Mouse (Mus musculus): ENCODE data around the gene Ddn. TPM values are rescaled to one million over a fixed set of nuclear protein-coding genes. Genes with fewer than 3 reads are reported as not detected.

Ddn gene
- polyA plus RNA-seq, 1 experiment from 2014 or later = 2.6 TPM

- Histone ChIP-seq H3K4me3 (ENCODE audit: low read length) (peak overlapping the region; percentile 26), H3K4me1 (ENCODE audit: insufficient read depth, low read length) (peaks cover 29% of the 10 kb centered on the region), H3K4me2 (replicated peaks; ENCODE audit: low read depth, low read length) (peak overlapping the region; percentile 42), H3K36me3 (ENCODE audit: insufficient read depth, low read length) (no peaks in the 10 kb centered on the region), H3K27ac (ENCODE audit: low read length) (no peak overlapping the region), H3K9me3 (ENCODE audit: low read length) (no peaks in the 10 kb centered on the region), H3K27me3 (ENCODE audit: insufficient read depth, low read length) (peaks cover 87% of the 10 kb centered on the region), H3K9ac (replicated peaks; ENCODE audit: low read length) (no peak overlapping the region)
- ATAC-seq (ENCODE audit: low FRiP score, low TSS enrichment) = no peak
- WGBS = under 1% methylated on average over 23 of the region's 23 CpGs
Measured at GRCm38 (mm10) chr15:98790761-98791160, 18.5 kb downstream of the Ddn start.

DNA sequence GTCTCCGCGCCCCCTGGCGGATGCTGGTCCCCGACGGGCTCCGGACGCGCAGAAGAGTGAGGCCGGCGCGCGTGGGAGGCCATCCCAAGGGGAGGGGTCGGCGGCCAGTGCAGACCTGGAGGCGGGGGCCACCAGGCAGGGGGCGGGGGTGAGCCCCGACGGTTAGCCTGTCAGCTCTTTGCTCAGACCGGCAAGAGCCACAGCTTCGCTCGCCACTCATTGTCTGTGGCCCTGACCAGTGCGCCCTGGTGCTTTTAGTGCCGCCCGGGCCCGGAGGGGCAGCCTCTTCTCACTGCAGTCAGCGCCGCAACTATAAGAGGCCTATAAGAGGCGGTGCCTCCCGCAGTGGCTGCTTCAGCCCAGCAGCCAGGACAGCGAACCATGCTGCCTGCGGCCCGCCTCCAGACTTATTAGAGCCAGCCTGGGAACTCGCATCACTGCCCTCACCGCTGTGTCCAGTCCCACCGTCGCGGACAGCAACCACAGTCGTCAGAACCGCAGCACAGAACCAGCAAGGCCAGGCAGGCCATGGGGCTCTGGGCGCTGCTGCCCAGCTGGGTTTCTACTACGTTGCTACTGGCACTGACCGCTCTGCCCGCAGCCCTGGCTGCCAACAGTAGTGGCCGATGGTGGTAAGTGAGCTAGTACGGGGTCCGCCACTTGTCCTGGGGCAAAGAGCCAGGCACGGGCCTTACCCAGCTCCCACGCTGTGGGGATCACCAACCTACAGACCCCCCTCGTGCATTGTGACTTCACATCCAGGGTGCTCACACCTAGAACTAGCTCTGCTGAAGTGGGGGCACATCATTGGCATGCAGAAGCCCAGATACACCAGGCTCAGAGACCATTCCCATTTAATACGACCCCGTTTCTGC lies 19.4 kb downstream of the Ddn start, which contains the start of gene Wnt1:
Gene Wnt1 (plus strand): TSS at position 197 of the 875 bp plus-strand sequence.
- 3% methylated on average over 43 of the region's 51 CpGs for WGBS
- Histone ChIP-seq H3K4me2 (replicated peaks; ENCODE audit: low read depth, low read length) (peak within 1 kb of the TSS; percentile 42), H3K27me3 (ENCODE audit: insufficient read depth, low read length) (peaks cover 85% of the 10 kb centered on the region), H3K36me3 (ENCODE audit: insufficient read depth, low read length) (no peaks in the 10 kb centered on the region), H3K9me3 (ENCODE audit: low read length) (no peaks in the 10 kb centered on the region), H3K9ac (replicated peaks; ENCODE audit: low read length) (no peak within 1 kb of the TSS), H3K27ac (ENCODE audit: low read length) (no peak within 1 kb of the TSS), H3K4me1 (ENCODE audit: insufficient read depth, low read length) (peaks cover 29% of the 10 kb centered on the region), H3K4me3 (ENCODE audit: low read length) (peak within 1 kb of the TSS; percentile 26)
- ATAC-seq (ENCODE audit: low FRiP score, low TSS enrichment) = peak; percentile 54; the same call in 1 of the 2 replicates

- Histone ChIP-seq H3K36me3 (ENCODE audit: insufficient read depth, low read length) (no peaks in the 10 kb centered on the region), H3K4me2 (replicated peaks; ENCODE audit: low read depth, low read length) (0 out of 2 replicates have a peak overlapping the region, but pooled peaks have one; percentile 11), H3K4me3 (ENCODE audit: low read length) (no peak overlapping the region), H3K9me3 (ENCODE audit: low read length) (no peaks in the 10 kb centered on the region), H3K4me1 (ENCODE audit: insufficient read depth, low read length) (peaks cover 29% of the 10 kb centered on the region), H3K27ac (ENCODE audit: low read length) (no peak overlapping the region), H3K27me3 (ENCODE audit: insufficient read depth, low read length) (peaks cover 77% of the 10 kb centered on the region), H3K9ac (replicated peaks; ENCODE audit: low read length) (no peak overlapping the region)
- ATAC-seq (ENCODE audit: low FRiP score, low TSS enrichment) = no peak
- WGBS = 6% methylated on average over 24 of the region's 24 CpGs
Measured at GRCm38 (mm10) chr15:98788972-98789660, 20.2 kb downstream of the Ddn start.

DNA sequence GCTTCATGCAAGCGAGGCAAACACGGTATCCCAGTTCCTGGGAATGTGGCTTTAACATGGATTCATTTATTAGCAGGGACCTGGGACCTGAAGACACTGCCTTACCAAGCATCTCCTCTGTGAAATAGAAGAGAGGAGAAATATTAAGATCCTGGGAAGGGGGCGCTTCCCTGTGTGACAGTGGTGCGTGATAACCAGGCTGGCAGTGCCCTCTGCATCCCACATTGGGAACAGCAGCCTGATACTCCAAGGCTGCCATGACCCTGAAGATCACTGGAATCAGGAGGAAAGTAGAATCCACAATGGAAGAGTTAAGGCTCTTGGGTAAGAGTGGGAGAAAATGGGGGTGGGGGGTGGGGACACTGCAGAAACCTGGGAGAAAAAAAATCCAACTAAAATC lies 21.4 kb downstream of the Ddn start:
- no peak overlapping the region for H3K27ac ChIP-seq (ENCODE audit: low read length)
- H3K4me3 ChIP-seq (ENCODE audit: low read length) = no peak overlapping the region
- ATAC-seq (ENCODE audit: low FRiP score, low TSS enrichment) = no peak
- peaks cover 65% of the 10 kb centered on the region for H3K27me3 ChIP-seq (ENCODE audit: insufficient read depth, low read length)
- WGBS = 29% methylated on average over 4 of the region's 4 CpGs
- peaks cover 24% of the 10 kb centered on the region for H3K4me1 ChIP-seq (ENCODE audit: insufficient read depth, low read length)
- no peak overlapping the region for H3K9ac ChIP-seq (replicated peaks; ENCODE audit: low read length)
- no peaks in the 10 kb centered on the region for H3K36me3 ChIP-seq (ENCODE audit: insufficient read depth, low read length)
- no peak overlapping the region for H3K4me2 ChIP-seq (replicated peaks; ENCODE audit: low read depth, low read length)
- H3K9me3 ChIP-seq (ENCODE audit: low read length) = no peaks in the 10 kb centered on the region

DNA sequence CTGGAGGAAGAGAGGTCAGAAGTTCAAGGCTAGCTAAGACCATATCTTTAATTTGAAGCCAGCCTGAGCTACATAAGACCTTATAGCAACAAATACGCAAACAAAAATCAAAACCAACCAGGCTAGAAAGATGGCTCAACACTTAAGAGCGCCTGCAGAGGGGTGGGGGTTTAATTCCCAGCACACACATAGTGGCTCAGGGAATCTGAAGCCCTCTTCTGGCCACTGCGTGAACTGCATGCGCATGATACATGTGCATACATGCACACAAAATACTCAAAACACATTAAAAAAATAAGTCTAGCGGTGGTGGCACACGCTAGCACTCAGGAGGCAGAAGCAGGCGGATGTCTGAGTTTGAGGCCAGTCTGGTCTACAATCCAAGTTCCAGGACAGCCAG lies 23.5 kb downstream of the Ddn start:
- Histone ChIP-seq H3K4me1 (ENCODE audit: insufficient read depth, low read length) (peaks cover 8% of the 10 kb centered on the region; the same call in 1 of the 2 replicates), H3K4me2 (replicated peaks; ENCODE audit: low read depth, low read length) (no peak overlapping the region), H3K36me3 (ENCODE audit: insufficient read depth, low read length) (no peaks in the 10 kb centered on the region), H3K4me3 (ENCODE audit: low read length) (no peak overlapping the region), H3K27me3 (ENCODE audit: insufficient read depth, low read length) (peaks cover 62% of the 10 kb centered on the region), H3K27ac (ENCODE audit: low read length) (no peak overlapping the region), H3K9ac (replicated peaks; ENCODE audit: low read length) (no peak overlapping the region), H3K9me3 (ENCODE audit: low read length) (no peaks in the 10 kb centered on the region)
- no peak for ATAC-seq (ENCODE audit: low FRiP score, low TSS enrichment)
- WGBS = 37% methylated on average over 7 of the region's 7 CpGs

DNA sequence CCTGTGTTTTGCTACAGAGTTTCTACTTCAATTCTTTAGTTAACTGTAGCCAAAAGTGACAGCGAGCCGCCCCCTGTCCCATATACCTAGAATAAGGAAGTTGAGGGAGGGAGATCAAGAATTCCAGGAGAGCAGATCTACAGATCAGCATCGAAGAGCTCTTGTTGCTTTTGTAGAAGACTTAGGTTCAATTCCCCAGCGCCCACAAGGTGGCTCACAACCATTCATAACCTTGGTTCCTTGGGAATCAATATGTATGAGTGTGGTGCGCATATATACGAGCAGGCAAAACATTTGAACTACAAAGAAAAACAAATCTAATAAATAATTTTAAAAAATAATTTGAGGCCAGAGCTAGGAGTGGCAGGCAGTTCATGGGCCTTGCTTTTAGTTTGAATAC lies 28.1 kb downstream of the Ddn start:
- ATAC-seq (ENCODE audit: low FRiP score, low TSS enrichment) = no peak
- no peak overlapping the region for H3K4me2 ChIP-seq (replicated peaks; ENCODE audit: low read depth, low read length)
- H3K36me3 ChIP-seq (ENCODE audit: insufficient read depth, low read length) = no peaks in the 10 kb centered on the region
- no peaks in the 10 kb centered on the region for H3K9me3 ChIP-seq (ENCODE audit: low read length)
- H3K27ac ChIP-seq (ENCODE audit: low read length) = no peak overlapping the region
- H3K27me3 ChIP-seq (ENCODE audit: insufficient read depth, low read length) = peaks cover 71% of the 10 kb centered on the region
- H3K4me3 ChIP-seq (ENCODE audit: low read length) = no peak overlapping the region
- 26% methylated on average over 6 of the region's 6 CpGs for WGBS
- no peak overlapping the region for H3K9ac ChIP-seq (replicated peaks; ENCODE audit: low read length)
- peaks cover 19% of the 10 kb centered on the region for H3K4me1 ChIP-seq (ENCODE audit: insufficient read depth, low read length)

- Histone ChIP-seq H3K9ac (replicated peaks; ENCODE audit: low read length) (no peak overlapping the region), H3K36me3 (ENCODE audit: insufficient read depth, low read length) (no peaks in the 10 kb centered on the region), H3K27me3 (ENCODE audit: insufficient read depth, low read length) (peaks cover 75% of the 10 kb centered on the region), H3K4me2 (replicated peaks; ENCODE audit: low read depth, low read length) (no peak overlapping the region), H3K4me3 (ENCODE audit: low read length) (no peak overlapping the region), H3K9me3 (ENCODE audit: low read length) (no peaks in the 10 kb centered on the region), H3K27ac (ENCODE audit: low read length) (no peak overlapping the region), H3K4me1 (ENCODE audit: insufficient read depth, low read length) (peaks cover 25% of the 10 kb centered on the region)
- no peak for ATAC-seq (ENCODE audit: low FRiP score, low TSS enrichment)
- 8% methylated on average over 13 of the region's 13 CpGs for WGBS
Measured at GRCm38 (mm10) chr15:98780573-98780972, 28.7 kb downstream of the Ddn start.

DNA sequence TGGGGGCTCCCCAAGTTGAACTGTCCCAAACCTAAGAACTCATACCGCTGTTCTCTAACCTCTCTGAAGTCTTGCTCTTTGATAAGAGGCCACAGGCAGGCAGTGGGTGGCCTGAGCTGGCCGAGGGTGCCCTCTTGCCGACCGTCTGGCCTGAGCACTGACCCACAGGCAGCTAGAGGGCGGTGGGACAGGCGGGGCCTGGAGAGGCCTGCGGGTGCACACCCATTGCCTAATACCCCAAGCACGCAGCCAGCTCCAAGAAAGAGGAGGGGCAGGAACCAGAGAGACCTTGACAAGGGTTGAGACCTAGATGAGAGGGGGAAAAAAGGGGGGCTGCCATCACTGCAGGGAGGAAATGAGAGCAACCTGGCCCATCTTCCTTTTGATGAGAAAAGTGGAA lies 29.2 kb downstream of the Ddn start:
- peaks cover 75% of the 10 kb centered on the region for H3K27me3 ChIP-seq (ENCODE audit: insufficient read depth, low read length)
- H3K4me1 ChIP-seq (ENCODE audit: insufficient read depth, low read length) = peaks cover 27% of the 10 kb centered on the region
- no peaks in the 10 kb centered on the region for H3K36me3 ChIP-seq (ENCODE audit: insufficient read depth, low read length)
- H3K9ac ChIP-seq (replicated peaks; ENCODE audit: low read length) = no peak overlapping the region
- 4% methylated on average over 8 of the region's 8 CpGs for WGBS
- ATAC-seq (ENCODE audit: low FRiP score, low TSS enrichment) = no peak
- H3K4me2 ChIP-seq (replicated peaks; ENCODE audit: low read depth, low read length) = no peak overlapping the region
- no peaks in the 10 kb centered on the region for H3K9me3 ChIP-seq (ENCODE audit: low read length)
- no peak overlapping the region; the same call in 1 of the 2 replicates for H3K4me3 ChIP-seq (ENCODE audit: low read length)
- no peak overlapping the region for H3K27ac ChIP-seq (ENCODE audit: low read length)

DNA sequence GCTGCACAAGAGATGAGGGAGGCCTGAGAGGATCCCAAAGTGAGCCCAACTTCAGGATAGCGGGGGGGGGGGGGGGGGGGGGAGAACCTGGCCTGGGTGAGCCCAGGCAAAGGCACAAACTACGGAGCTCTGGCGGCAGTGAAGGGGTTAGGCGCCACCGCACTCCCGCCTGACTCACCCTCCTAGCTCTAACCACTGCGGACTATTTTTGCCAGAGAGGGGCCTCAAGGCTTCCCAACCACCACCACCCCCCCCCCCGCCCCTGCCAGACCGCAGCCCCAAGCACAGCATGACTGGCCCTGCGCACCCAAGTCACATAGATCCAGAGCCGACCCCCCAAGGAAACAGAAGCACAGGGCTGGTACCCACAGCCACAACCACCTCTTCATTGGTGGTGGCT lies 30.5 kb downstream of the Ddn start:
- no peak for ATAC-seq (ENCODE audit: low FRiP score, low TSS enrichment)
- Histone ChIP-seq H3K4me3 (ENCODE audit: low read length) (no peak overlapping the region), H3K36me3 (ENCODE audit: insufficient read depth, low read length) (no peaks in the 10 kb centered on the region)

More for the DNA sequence above, 30.5 kb downstream of the Ddn start:
- H3K9me3 ChIP-seq (ENCODE audit: low read length) = no peaks in the 10 kb centered on the region
- H3K27ac ChIP-seq (ENCODE audit: low read length) = no peak overlapping the region
- under 1% methylated on average over 10 of the region's 11 CpGs for WGBS
- peaks cover 88% of the 10 kb centered on the region for H3K27me3 ChIP-seq (ENCODE audit: insufficient read depth, low read length)
- no peak overlapping the region for H3K4me2 ChIP-seq (replicated peaks; ENCODE audit: low read depth, low read length)
- no peak overlapping the region for H3K9ac ChIP-seq (replicated peaks; ENCODE audit: low read length)
- H3K4me1 ChIP-seq (ENCODE audit: insufficient read depth, low read length) = peaks cover 27% of the 10 kb centered on the region

Measured in kidney, embryonic 16.5 days (tissue).